Mouse (Mus musculus) limb, embryonic 14.5 days (tissue): ENCODE results near the gene Ankib1. TPM values are rescaled to one million over a fixed set of nuclear protein-coding genes. Genes with fewer than 3 reads are reported as not detected.

ENCODE experiments used
- ATAC-seq: fragments of 200-750 bp; cut with Nextera tagmentation; 2 replicates; pipeline ENCODE4 v1.8.0; 2017; ENCODE audit warnings: low read depth, moderate number of reproducible peaks, moderate TSS enrichment; ENCODE audit not compliant: low FRiP score
- DNase-seq: peaks from one replicate; pipeline ENCODE4 v3.0.0-alpha.2; 2015; ENCODE audit warnings: low spot score
- H3K27ac ChIP-seq: fragments of 300-500 bp; sonication (generic); replicated peaks from 2 replicates; pipeline ENCODE4 v1.5.1; 2014; ENCODE audit warnings: low read depth, mild to moderate bottlenecking, low read length, moderate library complexity, mixed read lengths
- H3K27me3 ChIP-seq: fragments of 300-500 bp; sonication (generic); 2 replicates; pipeline ENCODE4 v1.6.1; 2014; ENCODE audit warnings: low read length, mixed read lengths; ENCODE audit not compliant: control insufficient read depth, insufficient read depth
- H3K36me3 ChIP-seq: fragments of 300-500 bp; sonication (generic); 2 replicates; pipeline ENCODE4 v1.6.1; 2014; ENCODE audit warnings: mild to moderate bottlenecking, low read length, moderate library complexity, mixed read lengths; ENCODE audit not compliant: control insufficient read depth, insufficient read depth
- H3K4me1 ChIP-seq: fragments of 300-500 bp; sonication (generic); 2 replicates; pipeline ENCODE4 v1.6.1; 2014; ENCODE audit warnings: antibody characterized with exemption, low read length, mixed read lengths; ENCODE audit not compliant: control insufficient read depth, insufficient read depth
- H3K4me2 ChIP-seq: fragments of 300-500 bp; sonication (generic); replicated peaks from 2 replicates; pipeline ENCODE4 v1.6.1; 2014; ENCODE audit warnings: low read depth, mild to moderate bottlenecking, low read length, moderate library complexity; ENCODE audit not compliant: severe bottlenecking
- H3K4me3 ChIP-seq: fragments of 300-500 bp; sonication (generic); replicated peaks from 2 replicates; pipeline ENCODE4 v1.5.1; 2014; ENCODE audit warnings: low read length
- H3K9ac ChIP-seq: fragments of 300-500 bp; sonication (generic); 2 replicates; pipeline ENCODE4 v1.6.1; 2014; ENCODE audit warnings: mild to moderate bottlenecking, low read depth, low read length, moderate library complexity; ENCODE audit not compliant: severe bottlenecking
- H3K9me3 ChIP-seq: fragments of 300-500 bp; sonication (generic); 2 replicates; pipeline ENCODE4 v1.6.1; 2016; ENCODE audit warnings: low read length; ENCODE audit not compliant: control insufficient read depth
- POLR2A ChIP-seq: fragments of 200-500 bp; IDR thresholded peaks from 2 replicates; pipeline ENCODE4 v1.8.0; 2012; ENCODE audit warnings: inconsistent platforms, mild to moderate bottlenecking, moderate library complexity, borderline replicate concordance; ENCODE audit not compliant: insufficient read depth, insufficient read length; ENCODE audit errors: extremely low read depth
- WGBS: fragments of 180-500 bp; shearing (Covaris S2); extraction: QIAGEN DNeasy Blood & Tissue Kit; methylation state at CpG from one replicate; pipeline ENCODE4 v1.1.7; 2014; 5-methylcytosine and 5-hydroxymethylcytosine counted together
- polyA plus RNA-seq, 2 experiments: library from polyadenylated mRNA; depleted of rRNA in 1 of 2; stranded (reverse) in 1 of 2; unstranded in 1 of 2; fragments of >200 nt; fragmentation: Nextera tagmentation in 1 of 2; extraction: Ambion mirVana in 1 of 2; gene quantifications; 2 replicates each; pipeline versions ENCODE4 v1.2.1 to v1.2.3; 2012 to 2014

Ankib1 gene
- polyA plus RNA-seq, 2 experiments: 11.6 to 14.4 TPM

DNA sequence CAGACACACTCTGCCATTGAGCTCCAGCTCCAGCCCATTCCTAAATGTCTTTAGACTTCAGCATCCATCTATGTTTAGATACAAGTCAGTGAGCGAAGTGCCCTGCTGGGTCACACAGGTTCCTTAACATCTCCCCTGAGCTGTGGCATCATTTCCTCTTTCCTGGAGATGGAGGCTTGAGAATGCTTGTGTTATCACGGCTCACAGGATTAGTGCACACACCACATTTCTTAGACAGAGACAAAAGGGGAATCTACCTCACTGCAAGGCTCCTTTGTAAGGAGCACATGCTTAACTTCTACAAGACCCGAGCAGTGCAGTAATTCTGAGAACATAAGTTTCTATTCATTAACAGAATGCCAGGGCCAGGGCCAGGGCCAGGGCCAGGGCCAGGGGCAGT, 106.7 kb downstream of the Ankib1 start:
- no peaks in the 10 kb centered on the region for H3K9me3 ChIP-seq
- H3K4me2 ChIP-seq: no peak overlapping the region
- H3K4me1 ChIP-seq: no peaks in the 10 kb centered on the region
- H3K36me3 ChIP-seq: peaks cover 38% of the 10 kb centered on the region
- no peaks in the 10 kb centered on the region for H3K27me3 ChIP-seq
- WGBS: 88% methylated on average over 3 of the region's 3 CpGs
- DNase-seq: no peak
- no peak overlapping the region for H3K27ac ChIP-seq
- TF ChIP-seq POLR2A: no peak
- ATAC-seq: no peak
- no peak overlapping the region for H3K4me3 ChIP-seq
- no peak overlapping the region for H3K9ac ChIP-seq

GRCm38 (mm10) chr5:3695191-3695590, 107.5 kb downstream of the Ankib1 start:
- DNase-seq: no peak
- no peak for ATAC-seq
- 80% methylated on average over 4 of the region's 4 CpGs for WGBS
- no peak overlapping the region for H3K9ac ChIP-seq
- TF ChIP-seq POLR2A: no peak
- no peaks in the 10 kb centered on the region for H3K9me3 ChIP-seq
- H3K27ac ChIP-seq: no peak overlapping the region
- H3K4me1 ChIP-seq: no peaks in the 10 kb centered on the region
- H3K4me2 ChIP-seq: no peak overlapping the region
- H3K36me3 ChIP-seq: peaks cover 33% of the 10 kb centered on the region
- no peak overlapping the region for H3K4me3 ChIP-seq
- no peaks in the 10 kb centered on the region for H3K27me3 ChIP-seq

DNA sequence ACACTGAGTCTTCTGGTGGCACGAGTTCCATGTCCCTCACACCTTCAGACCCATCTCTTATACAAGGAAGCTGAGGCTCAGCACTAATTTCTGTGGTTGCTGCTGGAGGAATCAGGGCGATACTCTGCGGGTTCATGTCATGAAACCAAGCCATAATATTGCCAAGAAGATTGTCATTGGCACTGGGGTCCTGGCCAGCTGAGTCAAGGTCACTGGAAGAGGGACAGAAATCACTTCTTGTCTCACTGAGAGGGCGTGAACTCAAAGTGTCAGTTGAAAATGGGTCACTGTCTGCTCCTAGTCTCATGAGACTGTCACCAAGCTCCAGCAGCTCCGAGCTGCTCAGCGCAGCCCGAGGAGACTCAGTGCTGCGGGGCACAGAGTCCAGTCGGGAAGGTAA, 109.8 kb downstream of the Ankib1 start:
- no peak for TF ChIP-seq POLR2A
- Histone ChIP-seq H3K4me2 (no peak overlapping the region), H3K36me3 (peaks cover 35% of the 10 kb centered on the region), H3K27me3 (no peaks in the 10 kb centered on the region), H3K9me3 (no peaks in the 10 kb centered on the region), H3K9ac (no peak overlapping the region), H3K4me1 (no peaks in the 10 kb centered on the region), H3K4me3 (no peak overlapping the region), H3K27ac (no peak overlapping the region)
- ATAC-seq (no peak), DNase-seq (no peak)
- 94% methylated on average over 9 of the region's 9 CpGs for WGBS

DNA sequence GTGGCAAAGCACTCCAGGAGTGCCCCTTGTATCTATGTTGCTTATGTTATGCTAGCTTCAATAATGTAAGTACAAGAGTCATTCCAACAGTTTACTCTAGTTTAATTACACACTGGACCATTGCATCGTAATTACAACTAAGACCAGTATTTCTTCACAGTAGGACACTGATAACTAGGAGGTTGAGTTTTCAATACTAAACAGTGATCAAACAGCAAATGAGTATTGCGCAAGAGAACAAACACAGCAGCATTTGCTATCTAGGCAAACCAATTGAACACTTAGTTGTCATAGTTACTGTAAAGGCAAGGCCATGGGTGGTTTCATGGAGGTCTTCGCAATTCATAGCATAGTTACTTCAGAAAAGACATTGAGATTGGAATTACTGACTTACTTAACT, 111.4 kb downstream of the Ankib1 start:
- Histone ChIP-seq H3K36me3 (peaks cover 30% of the 10 kb centered on the region), H3K9ac (no peak overlapping the region), H3K4me3 (no peak overlapping the region), H3K4me1 (no peaks in the 10 kb centered on the region), H3K27ac (no peak overlapping the region), H3K9me3 (no peaks in the 10 kb centered on the region), H3K27me3 (no peaks in the 10 kb centered on the region), H3K4me2 (no peak overlapping the region)
- DNase-seq (no peak), ATAC-seq (no peak)
- WGBS: 85% methylated on average over 3 of the region's 3 CpGs
- TF ChIP-seq POLR2A: no peak

GRCm38 (mm10) chr5:3688298-3688697, 114.4 kb downstream of the Ankib1 start:
- no peak for ATAC-seq

DNA sequence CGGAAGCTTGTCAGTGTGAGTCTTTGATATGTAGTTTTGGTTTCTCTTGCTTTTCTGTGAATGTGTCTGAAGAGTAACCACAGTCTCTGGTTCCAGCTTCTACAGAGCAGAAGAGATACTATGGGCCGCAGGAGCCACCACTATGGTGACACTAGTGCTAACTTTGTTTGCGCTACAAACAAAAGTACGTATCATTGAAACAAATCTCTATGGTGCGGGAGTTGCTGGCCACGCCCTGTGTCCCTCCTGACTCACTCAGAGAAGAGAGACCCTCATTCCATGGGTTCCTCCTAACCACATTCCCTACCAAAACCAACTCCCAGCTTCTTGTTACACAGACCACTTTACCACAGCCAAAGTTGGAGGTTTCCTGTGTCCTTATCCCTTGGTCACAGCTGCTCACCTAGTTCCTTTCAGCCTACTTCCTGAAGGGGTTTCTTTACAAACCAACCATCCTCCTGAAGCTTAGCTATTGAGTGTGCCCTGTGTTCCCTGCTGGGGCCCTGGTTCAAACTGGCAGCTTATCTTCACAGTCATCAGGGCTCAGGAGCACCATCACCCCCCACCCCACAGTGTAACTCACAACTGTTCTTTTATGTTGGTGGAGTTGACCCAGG, 132.7 kb downstream of the Ankib1 start:
- no peak overlapping the region for H3K4me3 ChIP-seq
- H3K9me3 ChIP-seq: no peaks in the 10 kb centered on the region
- peaks cover 12% of the 10 kb centered on the region for H3K4me1 ChIP-seq
- no peaks in the 10 kb centered on the region for H3K27me3 ChIP-seq
- H3K4me2 ChIP-seq: no peak overlapping the region
- H3K27ac ChIP-seq: no peak overlapping the region
- H3K36me3 ChIP-seq: no peaks in the 10 kb centered on the region
- TF ChIP-seq POLR2A: no peak
- WGBS: 89% methylated on average over 5 of the region's 6 CpGs
- DNase-seq (no peak), ATAC-seq (no peak)
- no peak overlapping the region for H3K9ac ChIP-seq

More at GRCm38 (mm10) chr5:3688298-3688697, 114.4 kb downstream of the Ankib1 start:
- 76% methylated on average over 8 of the region's 8 CpGs for WGBS
- H3K4me1 ChIP-seq: peaks cover 5% of the 10 kb centered on the region; the same call in 1 of the 2 replicates
- H3K9ac ChIP-seq: no peak overlapping the region
- H3K4me2 ChIP-seq: no peak overlapping the region
- no peak for TF ChIP-seq POLR2A
- no peak overlapping the region for H3K27ac ChIP-seq
- no peak for DNase-seq
- no peak overlapping the region for H3K4me3 ChIP-seq
- H3K27me3 ChIP-seq: no peaks in the 10 kb centered on the region
- peaks cover 24% of the 10 kb centered on the region for H3K36me3 ChIP-seq
- no peaks in the 10 kb centered on the region for H3K9me3 ChIP-seq
